Mouse (Mus musculus) right cerebral cortex, postnatal 25 days (tissue): ENCODE measurements around the gene Mfsd4b1.
"Not testable (repeated sequence)": the region's sequence is repeated elsewhere in the genome, so short reads cannot be mapped to it uniquely, and the experiment has no call there.

ENCODE experiments used
- DNase-seq: peaks from one replicate; pipeline ENCODE4 v3.0.0; 2022

The Mfsd4b1 gene

DNA sequence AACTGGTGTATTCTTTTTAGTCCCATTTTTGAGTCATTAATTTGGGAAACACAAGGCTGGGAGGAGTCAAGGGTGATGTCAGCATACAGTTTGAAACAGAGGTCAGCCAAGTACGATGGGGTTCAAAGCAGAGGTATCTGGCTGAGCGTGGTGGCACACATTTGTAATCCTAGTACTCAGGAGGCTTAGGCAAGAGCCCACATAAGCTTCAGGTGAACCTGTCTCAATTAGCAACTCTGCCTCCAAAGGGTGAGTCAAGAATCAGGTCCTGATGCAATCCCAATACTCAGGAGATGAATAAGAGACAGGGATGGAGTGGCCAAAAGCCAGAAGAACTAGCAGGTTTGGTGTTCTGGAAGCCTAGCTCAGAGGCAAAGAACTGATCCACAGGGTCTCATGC is 7.8 kb upstream of the Mfsd4b1 start:
- DNase-seq, result no peak

DNA sequence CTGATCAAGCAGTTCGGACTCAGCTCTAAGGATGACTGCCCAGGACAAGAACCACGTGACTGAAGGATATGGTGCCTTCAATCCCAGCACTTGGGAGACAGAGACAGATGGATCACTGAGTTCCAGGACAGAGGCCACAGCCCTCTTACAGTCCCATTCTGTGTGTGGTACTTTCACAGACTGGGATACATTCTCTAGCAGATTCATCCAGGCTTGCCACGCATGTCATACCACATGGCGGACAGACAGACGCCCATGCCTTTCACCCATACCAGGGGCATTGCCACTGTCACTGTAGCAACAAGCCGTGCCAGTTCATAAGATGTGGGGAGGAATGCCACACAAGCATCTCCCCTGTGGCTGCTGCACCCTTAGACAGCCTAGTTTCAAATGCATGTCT is 5.6 kb upstream of the Mfsd4b1 start:
- DNase-seq, result no peak

DNA sequence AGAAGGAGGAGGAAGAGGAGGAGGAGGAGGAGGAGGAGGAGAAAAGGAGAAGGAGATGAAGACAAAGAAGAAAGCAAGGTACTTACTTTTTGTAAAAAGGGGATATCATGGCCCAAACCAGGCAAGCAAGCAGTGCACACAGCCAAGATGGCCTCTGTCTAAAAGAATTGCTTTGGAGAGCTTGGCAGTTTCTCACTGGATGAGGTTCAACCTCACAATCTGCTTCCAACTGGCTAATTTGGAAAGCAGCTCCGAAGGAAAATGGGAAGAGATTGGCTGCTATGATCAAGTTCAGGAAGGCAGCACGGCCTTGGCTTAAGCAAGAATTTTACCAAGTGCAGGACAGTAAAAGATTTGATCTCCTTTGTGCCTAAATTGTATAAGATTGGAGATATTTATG is 4.5 kb upstream of the Mfsd4b1 start:
- DNase-seq, result no peak

DNA sequence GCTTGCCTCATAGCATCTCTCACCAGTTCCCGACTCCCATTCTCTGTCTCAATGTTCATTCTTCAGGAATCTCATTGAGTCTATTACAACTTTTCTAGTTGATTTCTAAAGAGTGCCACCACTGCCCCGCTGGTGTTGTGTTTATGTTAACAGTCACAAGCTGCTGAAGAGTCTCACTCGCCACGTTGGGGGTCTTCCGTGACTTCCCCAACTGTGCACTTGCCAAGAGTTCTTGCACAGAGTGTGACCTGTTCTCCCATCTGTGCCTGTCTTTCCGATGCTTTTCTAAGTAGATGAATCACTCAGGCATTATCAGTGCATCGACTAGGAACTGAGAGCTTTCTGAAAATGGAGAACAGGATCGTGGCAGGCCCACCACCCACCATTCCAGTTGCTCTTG is 3.0 kb upstream of the Mfsd4b1 start:
- no peak for DNase-seq

DNA sequence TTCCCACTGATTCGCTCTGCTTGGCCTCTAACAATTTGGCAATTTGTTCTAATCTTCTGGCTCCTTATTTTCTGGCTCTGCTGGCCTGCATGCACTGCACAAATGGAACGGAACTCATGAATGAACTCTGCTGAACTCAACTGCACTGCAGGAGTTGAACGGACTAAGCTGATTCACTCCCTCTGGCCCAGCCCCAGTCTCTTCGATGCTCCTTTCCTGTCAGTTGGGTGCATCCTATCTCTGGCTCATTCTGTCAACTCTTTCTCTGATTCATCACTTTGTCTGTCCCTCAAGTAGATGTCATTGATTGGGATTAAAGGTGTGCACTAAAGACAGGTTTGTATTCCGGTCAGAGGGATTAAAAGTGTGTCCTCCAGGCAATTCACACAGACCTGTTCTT is 1.5 kb upstream of the Mfsd4b1 start:
- no peak for DNase-seq

DNA sequence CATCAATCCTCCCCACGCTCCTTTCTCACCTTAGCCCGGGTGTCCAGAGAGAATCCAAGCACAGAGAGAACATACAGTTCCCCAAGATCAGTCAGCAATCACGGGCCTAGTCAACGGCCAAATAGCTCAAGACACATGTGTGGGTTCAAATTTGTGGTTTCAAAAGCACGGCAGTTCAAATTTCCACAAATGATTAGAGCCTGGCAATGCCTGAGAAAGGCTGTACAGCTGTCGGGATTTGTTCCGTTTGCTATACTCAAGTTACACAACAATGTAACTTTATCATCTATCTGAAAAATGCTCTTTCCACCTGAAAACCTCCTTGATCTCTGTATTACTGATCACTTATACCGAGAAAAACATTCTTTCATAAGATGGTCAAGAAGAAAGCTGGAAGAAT is 492 bp upstream of the Mfsd4b1 start:
- no peak for DNase-seq

DNA sequence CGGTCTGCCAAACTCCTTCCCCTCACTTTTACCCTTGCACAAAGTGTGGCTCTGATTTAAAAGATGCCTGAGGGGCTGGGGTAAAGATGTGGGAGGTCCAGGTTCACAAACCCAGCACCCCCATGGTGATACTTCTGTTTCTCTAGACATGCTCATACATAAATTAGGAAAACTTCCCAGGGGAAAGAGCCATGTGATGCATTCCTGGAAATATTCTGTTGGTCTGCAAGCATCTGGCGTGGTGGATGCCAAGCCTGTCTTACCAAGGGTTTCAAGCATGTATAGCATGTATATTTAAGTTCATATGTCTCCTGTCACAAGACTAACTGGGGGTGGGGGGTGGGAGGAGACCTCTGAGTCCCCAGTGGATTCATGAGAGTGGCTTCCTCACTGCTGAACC is 4.7 kb downstream of the Mfsd4b1 start:
- DNase-seq, result no peak

DNA sequence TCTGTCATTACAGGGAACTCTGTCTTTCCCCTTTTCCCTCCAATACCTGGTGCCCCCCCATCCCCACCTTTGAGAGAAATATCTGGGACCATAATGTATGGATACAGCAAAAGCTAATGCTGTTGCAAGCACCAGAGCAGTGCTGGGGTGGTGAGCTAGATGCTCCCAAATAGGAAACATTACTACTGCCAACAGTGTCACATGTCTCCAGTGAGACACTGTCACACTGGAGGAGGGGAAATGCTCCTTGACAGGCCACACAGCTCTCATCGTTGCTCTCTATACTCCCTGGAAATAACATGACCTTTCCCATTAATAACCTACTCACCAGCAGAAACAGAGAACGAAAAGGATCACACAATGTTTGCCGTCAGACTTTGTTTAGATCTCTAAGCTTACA is 5.6 kb downstream of the Mfsd4b1 start:
- no peak for DNase-seq

DNA sequence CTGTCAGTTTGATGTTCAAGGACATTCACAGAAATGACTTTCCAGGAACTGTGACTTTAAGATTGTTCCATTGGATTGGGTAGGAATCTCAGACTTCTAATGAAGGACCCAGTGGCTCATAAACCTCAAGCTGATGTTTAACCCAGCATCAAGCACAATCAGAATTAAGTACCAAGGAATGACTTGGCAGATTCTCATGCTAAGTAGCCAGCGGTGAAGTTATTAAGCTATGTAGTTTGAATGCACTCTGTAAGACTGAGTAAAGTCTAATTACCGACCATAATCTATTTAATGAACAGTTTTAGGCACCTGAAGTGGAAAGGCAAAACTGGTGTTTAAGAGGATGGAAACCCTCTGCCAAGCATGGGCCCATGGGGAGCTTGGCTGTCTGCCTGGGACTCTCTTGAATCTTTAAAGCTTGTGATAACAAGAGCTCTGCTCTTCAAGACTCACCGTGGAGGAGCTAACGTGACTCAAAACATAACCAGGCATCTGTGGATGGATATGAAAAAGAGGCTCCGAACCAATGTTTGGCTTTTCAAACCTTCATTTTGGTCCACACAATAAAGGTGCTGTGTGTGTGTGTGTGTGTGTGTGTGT is 6.7 kb downstream of the Mfsd4b1 start:
- DNase-seq, result no peak

DNA sequence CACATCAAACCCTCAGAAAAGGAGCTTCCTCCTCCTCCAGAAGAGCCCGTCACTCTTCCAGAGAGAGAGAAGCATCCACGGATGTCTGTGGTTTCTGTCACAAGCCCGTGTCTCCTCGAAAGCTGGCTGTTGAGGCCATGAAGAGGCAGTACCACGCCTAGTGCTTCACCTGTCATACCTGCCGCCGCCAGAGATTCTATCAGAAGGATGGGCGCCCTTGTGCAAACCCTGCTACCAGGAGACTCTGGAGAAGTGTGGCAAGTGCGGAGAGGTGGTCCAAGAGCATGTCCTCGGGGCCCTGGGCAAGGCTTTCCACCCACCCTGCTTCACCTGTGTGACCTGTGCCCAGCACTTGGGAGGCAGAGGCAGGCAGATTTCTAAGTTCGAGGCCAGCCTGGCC is 15.5 kb downstream of the Mfsd4b1 start:
- DNase-seq, result no peak

DNA sequence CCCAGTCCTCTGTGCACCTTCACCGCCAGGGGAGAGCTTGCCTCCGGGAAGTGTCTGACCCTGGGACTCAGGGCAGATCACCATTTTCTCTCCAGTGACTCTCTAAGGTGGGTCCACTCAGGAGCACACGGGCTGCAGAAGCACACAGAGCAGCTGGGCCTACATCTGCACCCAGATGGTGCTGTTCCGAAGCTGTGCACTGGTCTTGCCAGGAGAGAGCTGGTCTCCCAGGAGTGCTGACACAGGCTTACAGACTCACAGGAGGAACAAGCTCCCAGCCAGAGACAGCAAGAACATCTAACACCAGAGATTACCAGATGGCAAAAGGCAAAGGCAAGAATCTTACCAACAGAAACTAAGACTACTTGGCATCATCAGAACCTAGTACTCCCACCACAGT is 16.2 kb downstream of the Mfsd4b1 start:
- DNase-seq, result not testable (repeated sequence)

DNA sequence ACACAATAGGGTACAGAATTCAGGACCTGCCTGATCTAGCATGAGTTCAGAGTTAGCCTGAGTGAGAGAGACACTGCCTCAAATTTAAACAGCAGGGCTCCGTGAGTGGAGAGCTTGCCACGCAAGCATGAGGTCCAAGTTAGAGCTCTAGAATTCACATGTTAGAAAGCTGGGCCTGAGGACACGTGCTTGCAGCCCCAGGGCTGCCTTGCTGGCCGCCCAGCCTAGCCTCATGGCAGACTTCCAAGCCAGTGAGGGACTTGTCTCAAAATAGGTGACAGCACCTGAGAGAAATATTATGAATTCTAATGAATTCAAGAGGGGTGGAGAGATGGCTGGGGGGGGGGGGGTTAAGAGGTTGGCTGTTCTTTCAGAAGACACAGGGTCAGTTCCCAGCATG is 17.1 kb downstream of the Mfsd4b1 start:
- DNase-seq, result no peak

DNA sequence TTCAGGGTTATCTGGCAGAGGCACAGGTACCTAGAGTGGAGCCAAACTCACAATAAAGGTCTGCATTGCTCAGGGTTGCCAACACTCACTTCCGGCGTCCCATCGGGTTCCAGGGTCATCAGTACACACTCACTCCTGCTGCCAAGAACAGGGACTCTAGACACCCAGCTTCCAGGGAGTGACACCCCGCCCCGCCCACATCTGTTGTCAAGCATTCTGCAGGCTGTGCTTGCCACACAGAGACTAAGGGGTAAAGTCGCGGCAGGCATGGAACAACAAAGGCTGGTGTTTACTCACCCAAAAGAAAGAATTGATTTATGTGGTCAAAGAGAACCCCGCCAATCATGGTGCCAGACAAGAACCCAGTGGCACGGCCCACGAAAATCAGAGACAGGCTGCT is 18.1 kb downstream of the Mfsd4b1 start:
- no peak for DNase-seq

DNA sequence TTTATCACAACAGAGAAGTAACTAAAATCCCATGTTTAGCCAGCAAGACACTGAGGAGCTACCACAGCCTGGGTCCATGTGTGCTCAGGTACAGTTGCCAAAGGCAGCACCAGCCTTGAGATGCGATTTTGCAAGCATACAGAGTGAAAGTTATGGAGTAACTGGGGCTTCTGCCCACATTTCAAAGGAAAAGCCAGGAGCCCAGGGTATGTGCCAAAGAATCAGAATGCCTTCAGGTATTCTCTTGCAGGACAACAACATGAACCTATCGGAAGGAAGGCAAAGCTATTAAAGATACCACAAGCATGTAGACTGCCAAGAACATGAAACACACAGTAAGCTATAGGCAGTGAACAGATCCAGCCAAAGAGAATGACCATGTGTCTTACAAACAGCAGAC is 24.3 kb downstream of the Mfsd4b1 start:
- no peak for DNase-seq

DNA sequence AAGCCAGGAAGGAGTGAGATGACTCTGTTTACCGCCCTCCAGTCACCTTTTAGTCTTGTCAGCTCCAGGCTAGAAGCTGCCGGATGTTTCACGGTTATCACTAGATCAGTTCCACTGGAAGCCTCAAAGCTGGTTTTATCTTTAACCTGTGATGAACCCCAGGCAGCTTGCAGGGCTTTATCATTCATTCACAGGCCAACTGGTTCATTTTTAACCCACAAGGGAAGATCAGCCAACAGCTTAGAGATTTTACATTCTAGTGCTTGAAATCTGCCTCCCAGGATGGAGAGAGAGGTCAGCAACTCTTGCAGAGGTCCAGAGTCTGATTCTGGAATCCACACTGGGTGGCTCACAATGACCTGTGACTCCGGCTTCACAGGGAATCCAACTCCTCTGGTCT is 33.9 kb downstream of the Mfsd4b1 start:
- no peak for DNase-seq

DNA sequence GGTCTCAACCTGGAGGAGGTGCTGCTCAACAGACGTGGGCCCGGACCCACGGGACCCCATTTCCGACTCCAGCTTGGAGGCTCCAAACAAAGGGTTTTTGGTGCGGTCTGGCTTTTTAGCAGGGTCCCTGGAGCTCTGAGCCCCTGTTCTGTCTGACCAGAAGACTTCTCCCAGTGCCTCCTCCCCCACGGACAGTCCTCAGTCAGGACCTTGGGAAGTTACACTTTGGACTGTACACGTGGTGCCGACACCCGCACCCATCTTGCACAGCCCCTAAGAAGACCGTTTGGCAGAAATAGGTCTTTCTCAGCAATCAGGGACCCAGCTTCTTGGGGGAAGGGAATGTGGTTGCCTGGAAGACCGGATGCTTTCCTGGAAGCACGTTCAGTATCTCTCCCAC is 38.6 kb downstream of the Mfsd4b1 start, which contains the start of gene Mfsd4b5:
TSS of gene Mfsd4b5 (minus strand) at position 181 of the 400 bp plus-strand sequence.
- no peak for DNase-seq

DNA sequence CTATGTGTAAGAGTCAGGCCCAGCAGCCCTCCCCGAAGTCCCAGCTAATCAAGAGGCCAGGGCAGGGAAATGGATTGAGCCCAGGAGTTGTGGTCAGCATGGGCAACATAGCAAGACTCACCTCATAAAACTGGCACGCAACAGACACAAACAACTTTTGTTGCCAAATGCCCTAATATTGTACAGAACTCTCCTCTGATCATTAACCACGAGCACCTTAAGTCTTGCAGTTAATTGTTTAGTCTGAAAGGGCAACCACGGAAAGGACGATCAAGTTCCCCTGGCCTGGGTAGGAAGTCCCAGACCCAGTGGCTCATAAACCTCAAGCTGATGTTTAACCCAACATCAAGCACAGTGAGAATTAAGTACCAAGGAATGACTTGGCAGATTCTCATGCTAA is 42.5 kb downstream of the Mfsd4b1 start:
- no peak for DNase-seq

DNA sequence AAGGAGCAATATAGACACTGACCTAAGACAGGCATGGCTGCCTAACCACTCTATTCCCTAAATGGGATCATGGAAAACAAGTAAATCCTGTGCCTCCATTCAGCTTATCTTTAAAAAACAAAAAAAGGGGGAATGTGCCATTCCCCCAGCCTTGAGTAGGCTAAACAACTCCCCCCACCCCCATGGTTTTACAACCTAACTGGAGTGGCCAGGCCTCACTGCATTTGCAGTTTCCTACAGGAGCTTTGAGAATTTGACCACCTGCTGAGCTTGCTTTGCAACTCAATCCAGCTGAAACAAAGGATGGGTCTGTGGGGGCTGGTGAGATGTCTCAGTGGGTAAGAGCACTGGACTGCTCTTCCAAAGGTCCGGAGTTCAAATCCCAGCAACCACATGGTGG is 46.8 kb downstream of the Mfsd4b1 start:
- DNase-seq, result no peak

DNA sequence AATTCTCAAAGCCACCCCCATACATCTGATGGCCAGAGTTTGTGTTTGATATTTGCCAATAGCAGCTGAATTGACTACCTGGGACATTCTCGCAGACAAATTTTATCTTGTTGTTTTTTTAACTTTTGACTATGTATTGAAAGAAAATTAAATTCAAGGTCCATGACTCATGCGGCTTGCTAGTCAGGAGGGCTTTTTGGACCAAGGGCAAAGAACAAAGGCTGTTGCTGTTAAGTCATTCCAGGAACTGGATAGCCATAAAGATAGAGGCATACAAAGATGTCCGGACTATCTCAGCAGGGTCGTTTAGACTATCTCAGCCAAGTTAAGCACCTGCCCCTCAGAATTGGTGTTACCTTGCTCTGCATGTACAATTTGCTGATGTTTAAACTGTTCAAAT is 47.7 kb downstream of the Mfsd4b1 start:
- DNase-seq, result no peak

DNA sequence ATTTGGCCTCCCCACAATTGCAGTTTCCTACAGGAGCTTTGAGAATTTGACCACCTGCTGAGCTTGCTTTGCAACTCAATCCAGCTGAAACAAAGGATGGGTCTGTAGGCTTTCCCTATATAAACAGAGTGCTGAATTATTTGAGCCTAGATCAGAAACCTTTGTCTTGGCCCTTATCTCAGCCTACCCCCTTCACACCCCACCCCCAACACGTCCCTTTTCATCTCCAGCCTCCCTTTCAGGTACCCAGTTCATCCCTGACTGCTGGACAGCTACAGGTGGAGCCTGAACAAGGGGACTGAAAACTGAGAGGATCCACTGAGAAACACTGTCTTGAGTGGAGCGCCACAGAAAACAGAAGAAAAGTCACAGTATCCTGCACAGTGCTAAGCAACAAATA is 49.3 kb downstream of the Mfsd4b1 start:
- no peak for DNase-seq

DNA sequence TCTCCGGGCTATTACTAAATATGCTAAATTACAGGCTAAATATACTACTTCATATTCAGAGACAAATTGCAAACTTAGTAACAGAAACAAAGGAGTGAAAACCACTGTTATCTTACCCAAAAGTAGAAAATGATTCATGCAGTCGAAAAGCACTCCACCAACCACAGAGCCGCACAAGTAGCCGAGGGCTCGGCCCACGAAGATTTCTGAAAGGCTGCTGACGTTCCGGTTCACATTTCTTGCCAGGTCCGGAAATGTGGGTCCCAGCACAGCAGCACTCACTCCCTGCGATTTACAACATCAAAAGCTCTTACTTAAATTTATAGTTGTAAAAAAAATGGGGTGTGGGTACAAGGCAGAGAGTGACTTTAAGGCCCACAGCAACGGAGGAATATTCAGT is 50.1 kb downstream of the Mfsd4b1 start:
- DNase-seq, result no peak

DNA sequence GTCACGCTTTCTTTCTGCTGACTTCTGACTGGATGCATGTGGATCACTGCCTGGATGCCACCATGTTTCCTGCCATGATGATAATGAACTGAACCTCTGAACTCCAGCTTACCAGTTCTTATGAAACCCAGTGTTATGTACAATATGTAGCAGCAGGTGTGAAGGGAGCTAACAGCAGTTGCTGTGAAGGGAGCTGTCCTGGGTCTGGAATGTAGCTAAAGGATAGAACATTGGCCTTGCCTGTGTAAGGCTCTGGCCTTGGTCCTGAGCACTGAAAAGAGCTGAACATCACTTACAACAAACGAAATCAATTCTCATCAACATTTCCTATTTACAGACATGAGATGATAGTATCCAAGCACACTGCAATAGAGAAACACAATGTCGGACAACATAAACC is 57.6 kb downstream of the Mfsd4b1 start:
- no peak for DNase-seq

DNA sequence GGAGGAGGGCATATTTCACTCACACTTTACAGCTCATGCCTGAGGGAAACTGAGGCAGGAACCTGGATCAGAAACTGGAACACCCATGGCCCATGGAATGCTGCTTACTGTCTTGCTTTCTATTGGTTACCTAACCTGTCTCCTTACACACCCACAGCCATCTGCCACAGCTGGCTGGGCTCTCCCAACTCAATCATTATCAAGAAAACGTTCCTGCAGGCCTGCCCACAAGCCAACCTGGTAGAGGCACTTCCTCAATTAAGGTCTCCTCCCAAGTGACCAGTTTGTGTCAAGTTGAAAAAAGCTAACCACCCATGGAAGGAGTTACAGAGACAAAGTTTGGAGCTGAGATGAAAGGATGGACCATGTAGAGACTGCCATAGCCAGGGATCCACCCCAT is 63.2 kb downstream of the Mfsd4b1 start:
- no peak for DNase-seq

DNA sequence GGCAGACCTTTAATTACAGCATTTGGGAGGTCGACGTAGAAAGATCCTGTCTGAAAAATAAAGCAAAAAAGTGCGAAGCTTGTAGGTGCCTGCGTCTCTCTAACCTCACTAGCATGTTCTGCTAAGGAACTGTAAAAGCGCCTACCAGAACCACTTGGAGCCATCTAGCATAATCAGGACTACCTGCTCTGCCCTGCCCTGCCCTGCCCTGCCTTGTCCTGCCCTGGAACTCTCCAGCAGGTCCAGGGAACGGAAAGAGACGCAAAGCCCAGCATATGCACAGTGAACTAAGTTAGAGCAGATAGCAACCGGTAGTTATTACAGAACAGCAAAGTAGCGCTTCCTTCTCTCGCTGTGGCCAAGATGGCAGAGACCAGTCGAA is 64.6 kb downstream of the Mfsd4b1 start:
- no peak for DNase-seq

DNA sequence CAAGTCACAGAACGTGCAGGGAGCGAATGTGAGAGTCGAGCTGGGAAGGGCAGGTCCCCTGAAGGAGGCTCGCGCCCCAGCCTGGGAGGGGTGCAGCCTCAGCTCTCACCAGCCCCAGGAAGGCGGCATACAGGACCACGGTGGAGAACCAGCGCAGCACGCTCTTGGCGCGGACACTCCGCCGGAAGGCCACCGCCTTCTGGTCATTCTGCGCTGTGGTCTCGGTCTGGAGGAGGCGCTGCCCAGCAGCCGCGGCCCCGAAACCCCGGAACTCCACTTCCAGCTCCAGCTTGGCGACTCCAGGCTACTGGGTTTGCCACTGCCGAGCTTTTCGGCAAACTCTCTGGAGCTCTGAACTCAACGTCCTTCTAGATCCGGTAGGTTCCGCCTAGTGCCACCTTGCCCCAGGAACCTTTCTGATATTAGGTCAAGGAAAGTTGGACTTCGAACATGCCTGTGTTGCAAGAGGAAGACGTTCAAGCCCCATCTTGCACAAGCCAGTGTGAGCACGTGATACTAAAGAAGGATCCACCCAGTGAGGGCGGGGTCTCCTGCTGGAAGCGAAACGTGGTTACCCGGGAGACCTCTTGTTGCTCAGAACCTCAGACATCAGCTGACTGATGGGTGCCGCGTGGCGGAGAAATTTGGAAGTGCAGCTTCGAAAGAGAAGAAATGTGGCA is 65.2 kb downstream of the Mfsd4b1 start, which contains the start of gene Mfsd4b3:
TSS of gene Mfsd4b3 (minus strand) at position 393 of the 680 bp plus-strand sequence.
- DNase-seq, result peak; percentile 87
